Mouse (Mus musculus): ENCODE measurements around the gene Myh7b.

DNA sequence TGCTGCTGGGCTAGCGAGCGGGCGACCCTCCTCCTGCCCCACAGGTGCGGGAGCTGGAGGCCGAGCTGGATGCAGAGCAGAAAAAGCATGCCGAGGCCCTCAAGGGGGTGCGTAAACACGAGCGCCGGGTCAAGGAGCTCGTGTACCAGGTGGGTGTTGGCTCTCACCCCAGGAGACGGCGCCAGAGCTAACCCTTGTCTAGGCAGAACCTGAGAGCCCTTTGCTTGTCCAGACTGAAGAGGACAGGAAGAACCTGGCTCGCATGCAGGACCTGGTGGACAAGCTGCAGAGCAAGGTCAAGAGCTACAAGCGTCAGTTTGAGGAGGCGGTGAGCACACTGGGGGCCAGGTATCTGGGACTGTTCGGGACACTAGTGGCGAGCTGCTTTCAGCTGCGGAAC is 22.1 kb downstream of the Myh7b start:
- TF ChIP-seq CTCF (IDR thresholded peaks at IDR 0.05; ENCODE audit: insufficient read depth, low read depth, low read length), result no peak
- no peak for TF ChIP-seq POLR2A (IDR thresholded peaks at IDR 0.05; ENCODE audit: insufficient read depth, low read depth, low read length)
